Mouse (Mus musculus) heart, postnatal 4 days (tissue): Measurements from ENCODE around the gene Sod3. TPM values are rescaled to one million over a fixed set of nuclear protein-coding genes. Genes with fewer than 3 reads are reported as not detected.

Source experiments
- DNase-seq: peaks from one replicate; pipeline ENCODE4 v3.0.0; 2021
- total RNA-seq, 2 experiments: library from RNA; stranded (reverse); gene quantifications; 2 replicates each; pipeline ENCODE4 v1.2.3; 2021

Sod3 gene
- total RNA-seq, 2 experiments from 2014 or later, result 2.8 to 3.5 TPM

DNA sequence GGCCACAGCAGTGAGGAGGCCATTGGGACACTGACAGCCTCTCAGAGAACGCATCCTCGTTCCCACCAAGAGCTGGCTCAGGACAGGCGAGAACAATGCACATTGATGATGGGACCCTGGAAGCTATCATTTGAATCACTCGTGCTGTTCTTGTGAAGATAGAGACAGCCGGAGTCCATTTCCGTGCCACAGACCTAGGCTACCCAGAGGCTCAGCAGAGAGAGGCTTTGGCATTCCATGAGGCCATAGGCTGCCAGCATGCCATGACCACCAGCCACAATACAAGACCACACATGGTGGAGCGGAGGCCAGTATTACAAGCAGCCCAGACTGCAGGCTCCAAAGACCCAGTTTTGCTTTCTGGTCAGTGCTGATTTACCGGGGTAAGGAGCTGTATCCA, 19.2 kb downstream of the Sod3 start:
- DNase-seq, result no peak

DNA sequence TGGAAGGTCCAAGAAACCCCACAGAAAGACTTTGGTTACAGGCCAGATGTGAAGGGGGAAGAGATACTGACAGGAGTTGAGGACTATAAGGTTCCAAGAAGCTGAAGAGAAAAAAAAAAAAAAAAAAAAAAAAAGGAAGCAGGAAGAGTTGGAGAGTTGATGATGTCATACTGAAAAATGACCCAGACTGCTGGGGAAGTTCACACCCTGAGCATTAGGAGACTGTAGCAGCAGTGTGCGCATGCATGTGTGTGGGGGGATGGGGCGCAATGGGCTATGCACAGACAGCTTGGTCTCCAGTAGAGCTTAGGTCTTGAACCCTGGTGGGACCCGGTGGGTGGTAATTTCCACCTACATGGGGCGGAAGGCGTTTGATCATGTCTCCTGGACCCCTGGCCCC, 20.2 kb downstream of the Sod3 start:
- DNase-seq, result no peak

- DNase-seq, result no peak
Observed at GRCm38 (mm10) chr5:52386016-52386415, 22.4 kb downstream of the Sod3 start.

- DNase-seq, result no peak
Observed at GRCm38 (mm10) chr5:52388092-52388749, 24.6 kb downstream of the Sod3 start.

- DNase-seq, result no peak
Observed at GRCm38 (mm10) chr5:52390381-52390780, 26.8 kb downstream of the Sod3 start.

DNA sequence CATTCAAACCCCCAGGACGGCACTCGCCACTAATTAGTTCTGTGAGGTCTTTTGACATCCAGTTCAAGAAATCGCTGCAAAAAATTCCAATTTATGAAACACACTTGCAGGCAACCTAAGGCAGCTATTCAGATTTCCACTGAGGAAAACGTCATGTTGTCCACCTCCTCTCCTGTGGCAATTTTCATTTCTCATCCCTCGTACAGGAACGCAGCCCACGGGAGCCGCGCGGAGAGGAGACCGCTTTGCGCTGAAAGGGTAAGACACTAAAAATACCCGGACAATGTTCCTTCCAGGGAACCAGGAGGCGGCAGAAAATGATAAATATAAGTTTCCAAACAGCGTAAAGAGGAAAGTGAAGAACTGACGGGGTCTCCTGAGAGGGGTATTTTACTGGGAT, 27.9 kb downstream of the Sod3 start:
- no peak for DNase-seq

DNA sequence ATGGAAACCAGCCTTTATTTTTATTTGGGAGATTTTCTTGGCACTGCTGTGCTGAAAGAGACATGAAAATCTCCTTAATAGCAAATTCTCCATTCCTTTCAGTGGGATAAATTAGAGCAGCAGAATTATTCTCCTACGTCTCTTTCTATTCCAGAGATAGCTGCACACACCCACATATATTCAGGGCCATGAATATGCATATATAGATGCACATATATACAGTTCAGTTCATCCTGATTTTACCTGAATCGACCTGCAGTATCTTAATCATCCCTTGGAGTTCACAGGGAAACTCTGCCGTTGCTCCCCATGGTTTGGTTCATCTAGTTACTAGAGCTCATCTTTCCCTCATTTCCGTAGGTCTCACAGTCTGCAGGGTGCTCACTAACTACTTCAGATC, 30.2 kb downstream of the Sod3 start:
- no peak for DNase-seq

DNA sequence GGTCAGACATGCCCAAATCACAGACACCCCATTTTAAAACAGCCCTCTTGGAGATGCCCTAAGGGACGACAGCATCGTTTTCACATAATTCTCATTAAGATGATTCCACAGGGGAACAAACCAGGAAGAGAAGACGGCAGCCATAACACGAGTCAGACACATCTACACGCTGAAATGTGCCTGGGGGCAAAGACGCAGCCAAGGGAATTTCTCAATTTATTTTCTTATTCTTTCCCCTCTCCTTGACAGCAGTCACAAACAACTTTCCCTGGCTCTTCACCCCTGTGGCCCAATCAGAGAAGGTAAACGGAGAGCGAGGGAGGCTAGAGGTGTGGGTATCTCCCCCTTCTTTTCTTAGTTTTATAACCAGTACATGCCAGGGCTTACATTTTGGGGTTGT, 40.8 kb downstream of the Sod3 start:
- DNase-seq, result no peak

DNA sequence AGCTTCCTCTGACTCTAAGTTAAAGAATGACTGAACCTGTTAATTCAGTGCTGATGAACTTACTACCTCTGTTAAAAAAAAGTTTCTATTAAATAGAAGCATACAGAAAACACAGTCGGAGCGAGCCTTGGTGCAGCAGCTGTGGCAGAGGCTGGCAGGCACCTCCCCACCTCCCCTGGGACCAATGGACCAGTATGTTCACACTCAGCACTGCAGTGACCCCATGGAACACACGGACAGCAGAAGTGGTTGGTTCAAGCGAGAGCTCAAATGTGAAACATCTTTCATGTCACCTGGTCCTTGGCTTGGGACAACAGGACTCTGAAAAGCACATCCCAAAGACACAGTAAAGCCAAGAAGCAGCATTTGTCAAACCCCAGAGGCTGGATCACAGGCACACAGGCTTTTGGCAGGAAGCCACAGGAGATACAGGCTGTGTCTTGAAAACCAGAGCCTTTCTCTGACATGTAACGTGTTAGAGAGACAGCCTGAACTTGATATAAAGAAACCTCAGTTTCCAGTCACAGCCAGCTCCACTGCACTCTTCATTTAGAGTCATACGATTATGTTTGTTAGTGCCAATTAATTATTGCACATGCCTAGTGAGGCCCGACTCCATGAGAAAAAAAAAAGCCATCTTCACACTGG, 45.2 kb downstream of the Sod3 start:
- DNase-seq, result no peak

DNA sequence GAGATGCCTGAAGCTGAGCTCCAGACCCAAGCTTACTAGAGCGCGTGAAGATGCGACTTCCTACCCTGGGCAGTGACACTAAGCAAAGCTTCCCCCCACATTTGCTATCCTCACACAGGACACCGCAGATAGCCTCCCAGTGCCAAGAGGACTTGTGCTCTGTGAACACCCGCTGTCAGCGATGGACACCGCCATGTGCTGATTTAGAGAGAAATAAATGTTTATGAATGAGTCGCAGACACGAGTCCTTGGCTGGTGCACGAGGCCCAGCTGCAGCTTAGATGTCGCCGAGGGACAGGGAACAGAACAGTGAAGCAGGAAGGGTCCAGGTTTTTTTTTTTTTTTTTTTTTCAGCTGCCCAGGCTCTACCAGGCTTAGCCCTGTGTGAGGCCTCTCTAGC, 46.6 kb downstream of the Sod3 start:
- DNase-seq, result no peak

DNA sequence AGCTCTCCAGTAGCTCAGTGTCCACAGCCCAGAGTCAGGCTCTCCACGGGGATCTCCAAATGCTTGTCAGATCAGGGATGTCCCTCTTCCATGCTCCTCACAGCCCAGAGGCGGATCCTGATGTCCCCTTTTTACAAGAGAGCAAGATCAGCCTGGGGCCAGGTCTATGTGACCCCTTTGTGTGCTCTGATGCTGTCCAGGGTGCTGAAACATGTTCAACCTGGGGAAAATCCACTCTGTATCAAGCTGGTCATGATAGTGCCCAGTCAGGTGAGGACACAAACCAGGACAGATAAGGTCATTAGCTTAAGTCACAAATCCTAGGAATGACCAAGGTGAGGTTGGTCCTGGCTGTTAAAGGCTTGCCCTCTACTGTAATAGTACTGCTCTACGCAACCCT, 48.0 kb downstream of the Sod3 start:
- peak; percentile 48 for DNase-seq

DNA sequence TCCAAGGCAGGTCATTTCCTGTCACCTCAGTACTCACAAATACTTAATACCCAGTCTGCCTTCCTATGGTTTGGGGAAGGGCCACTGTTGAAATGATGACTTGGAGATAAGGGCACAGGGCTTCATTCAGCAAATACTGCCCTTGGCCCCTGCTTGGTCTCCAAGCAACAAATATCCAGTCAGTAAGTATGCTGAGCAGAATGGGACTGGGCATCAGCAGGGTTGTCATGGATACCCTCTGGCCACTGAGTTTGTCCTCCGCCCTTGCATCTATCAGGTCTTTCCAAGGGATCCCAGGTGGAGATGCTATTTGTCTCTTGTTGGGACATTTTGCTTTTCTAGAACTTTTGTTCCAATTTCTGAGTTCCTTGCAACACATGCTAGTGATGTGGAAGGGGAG, 51.6 kb downstream of the Sod3 start:
- DNase-seq, result no peak

GRCm38 (mm10) chr5:52415917-52416316, 52.3 kb downstream of the Sod3 start:
- no peak for DNase-seq

GRCm38 (mm10) chr5:52416485-52416884, 52.9 kb downstream of the Sod3 start:
- no peak for DNase-seq

Other genes with a start within 250 kb of the Sod3 start
- 10 to 100 TPM; 93.2 to 97.3 TPM for gene Dhx15, start 173.3 kb upstream of the Sod3 start, total RNA-seq
- gene Ccdc149, start 107.7 kb downstream of the Sod3 start, total RNA-seq, result 1 to 10 TPM; 5.7 to 6.1 TPM
- 1 to 10 TPM; 1.6 to 1.9 TPM for gene Lgi2, start 202.7 kb downstream of the Sod3 start, total RNA-seq